Mouse (Mus musculus) CH12.LX (cell line): ENCODE results near the gene Slc6a12. TPM values are rescaled to one million over a fixed set of nuclear protein-coding genes. Genes with fewer than 3 reads are reported as not detected.

Source experiments
- DNase-seq: peaks from one replicate; pipeline ENCODE4 v3.0.0-alpha.2; 2013; ENCODE audit errors: extremely low read depth
- H3K27ac ChIP-seq: 2 replicates; pipeline ENCODE4 v1.5.1; 2012; ENCODE audit warnings: low read depth, mild to moderate bottlenecking, control low read depth, moderate library complexity; ENCODE audit not compliant: insufficient read depth
- H3K27me3 ChIP-seq: replicated peaks from 2 replicates; pipeline ENCODE3; 2012; ENCODE audit warnings: inconsistent platforms
- H3K36me3 ChIP-seq, 2 experiments: replicated peaks in 1 of 2; 2 replicates each; pipeline versions ENCODE3 to v1.6.1; 2012; ENCODE audit warnings: inconsistent platforms in 1 of 2, low read length in 1 of 2, mild to moderate bottlenecking in 1 of 2, mixed read lengths in 1 of 2, moderate library complexity in 1 of 2; ENCODE audit not compliant: control insufficient read depth in 1 of 2, insufficient read depth in 1 of 2
- H3K4me1 ChIP-seq, 2 experiments: 2 replicates each; pipeline ENCODE4 v1.6.1; 2012; ENCODE audit warnings: inconsistent platforms in 1 of 2, moderate library complexity in 1 of 2; ENCODE audit not compliant: insufficient read depth in 2 of 2, control insufficient read depth in 1 of 2
- H3K4me2 ChIP-seq: 2 replicates; pipeline ENCODE4 v1.6.1; 2012; ENCODE audit warnings: low read depth, mild to moderate bottlenecking, control low read depth; ENCODE audit not compliant: poor library complexity, insufficient read depth, severe bottlenecking
- H3K4me3 ChIP-seq, 3 experiments: fragments of 150-350 bp in 1 of 3; sonication (generic) in 1 of 3; replicated peaks in 1 of 3; 2 replicates each; pipeline versions ENCODE3 to v1.5.1; 2011 to 2012; ENCODE audit warnings: low read depth in 2 of 3, low read length in 2 of 3, mild to moderate bottlenecking in 2 of 3, moderate library complexity in 2 of 3, control low read depth in 1 of 3, improper control_type of control experiment in 1 of 3, inconsistent platforms in 1 of 3, mixed read lengths in 1 of 3; ENCODE audit not compliant: poor library complexity in 1 of 3
- H3K79me2 ChIP-seq: replicated peaks from 2 replicates; pipeline ENCODE4 v1.6.1; 2012; ENCODE audit warnings: mild to moderate bottlenecking, moderate library complexity; ENCODE audit not compliant: control insufficient read depth, poor library complexity, insufficient read depth, severe bottlenecking; ENCODE audit errors: extremely low read depth
- H3K9ac ChIP-seq: 2 replicates; pipeline ENCODE4 v1.6.1; 2012; ENCODE audit warnings: low read depth, mild to moderate bottlenecking, control low read depth, moderate library complexity; ENCODE audit not compliant: insufficient read depth
- H3K9me3 ChIP-seq: replicated peaks from 2 replicates; pipeline ENCODE3; 2012; ENCODE audit warnings: low read length, inconsistent platforms, mixed read lengths
- CHD1 ChIP-seq: IDR thresholded peaks from 2 replicates; pipeline ENCODE4 v1.6.1; 2012; ENCODE audit warnings: low read depth, low read length, improper control_type of control experiment, inconsistent platforms
- CHD2 ChIP-seq: IDR thresholded peaks from 2 replicates; pipeline ENCODE4 v1.6.1; 2011; ENCODE audit warnings: low read length, improper control_type of control experiment
- CTCF ChIP-seq, 2 experiments: IDR thresholded peaks in 1 of 2; conservative IDR thresholded peaks in 1 of 2; 2 replicates each; pipeline ENCODE4 v1.5.1; 2011 to 2012; ENCODE audit warnings: low read depth in 2 of 2, low read length in 2 of 2, improper control_type of control experiment in 1 of 2, inconsistent platforms in 1 of 2, mild to moderate bottlenecking in 1 of 2, moderate library complexity in 1 of 2
- EP300 ChIP-seq: IDR thresholded peaks from 2 replicates; pipeline ENCODE4 v1.6.1; 2011; ENCODE audit warnings: low read length, improper control_type of control experiment
- IRF4 ChIP-seq: IDR thresholded peaks from 2 replicates; pipeline ENCODE4 v1.6.1; 2014; ENCODE audit warnings: low read depth, mild to moderate bottlenecking, inconsistent platforms, low read length, improper control_type of control experiment
- MAZ ChIP-seq: IDR thresholded peaks from 2 replicates; pipeline ENCODE4 v1.6.1; 2012; ENCODE audit warnings: low read depth, mild to moderate bottlenecking, inconsistent platforms, low read length, improper control_type of control experiment, moderate library complexity
- MEF2A ChIP-seq: IDR thresholded peaks from 2 replicates; pipeline ENCODE4 v1.6.1; 2014; ENCODE audit warnings: low read depth, mild to moderate bottlenecking, inconsistent platforms, low read length, improper control_type of control experiment, borderline replicate concordance
- MXI1 ChIP-seq: IDR thresholded peaks from 2 replicates; pipeline ENCODE4 v1.6.1; 2011; ENCODE audit warnings: mild to moderate bottlenecking, low read depth, low read length, improper control_type of control experiment
- NELFE ChIP-seq: IDR thresholded peaks from 2 replicates; pipeline ENCODE4 v1.6.1; 2011; ENCODE audit warnings: low read depth, low read length, improper control_type of control experiment
- NRF1 ChIP-seq: IDR thresholded peaks from 2 replicates; pipeline ENCODE4 v1.6.1; 2014; ENCODE audit warnings: low read depth, mild to moderate bottlenecking, inconsistent platforms, low read length, improper control_type of control experiment, moderate library complexity
- PAX5 ChIP-seq: IDR thresholded peaks from 2 replicates; pipeline ENCODE4 v1.6.1; 2012; ENCODE audit warnings: low read length, inconsistent platforms, mixed read lengths
- POLR2A ChIP-seq: IDR thresholded peaks from 2 replicates; pipeline ENCODE4 v1.6.1; 2011; ENCODE audit warnings: low read depth, mild to moderate bottlenecking, improper control_type of control experiment, low read length
- RCOR1 ChIP-seq: conservative IDR thresholded peaks from 2 replicates; pipeline ENCODE4 v1.6.1; 2012; ENCODE audit warnings: low read depth, mild to moderate bottlenecking, inconsistent platforms, low read length, improper control_type of control experiment
- TBP ChIP-seq: conservative IDR thresholded peaks from 2 replicates; pipeline ENCODE4 v1.6.1; 2011; ENCODE audit warnings: low read depth, low read length, improper control_type of control experiment
- TCF12 ChIP-seq: IDR thresholded peaks from 2 replicates; pipeline ENCODE4 v1.6.1; 2014; ENCODE audit warnings: low read depth, mild to moderate bottlenecking, inconsistent platforms, low read length, improper control_type of control experiment
- dilution Hi-C: fragments of 300-500 bp; cut with MboI; formaldehyde crosslinking; loops from 2 replicates; pipeline ENCODE4 v1.14.3; 2020; ENCODE audit warnings: low sequenced_read_pairs; ENCODE audit not compliant: extremely low pct_unique_long_range_greater_than_20kb, extremely low pct_ligation_motif_present
- in situ Hi-C: fragments of 300-500 bp; cut with MboI; formaldehyde crosslinking; loops from 3 replicates; pipeline ENCODE4 v1.14.3; 2019; ENCODE audit warnings: low sequenced_read_pairs, low pct_ligation_motif_present, low pct_unique_long_range_greater_than_20kb, mixed read lengths
- polyA plus RNA-seq: library from polyadenylated mRNA; unstranded; fragments of >175 nt; gene quantifications from 2 replicates; pipeline ENCODE4 v1.2.1, GENCODE M21; 2012; ENCODE audit warnings: low read depth; ENCODE audit not compliant: insufficient read length
- total RNA-seq, 2 experiments: library from RNA; depleted of rRNA; stranded (reverse); fragments of 300-350 nt in 1 of 2; fragments of >200 nt in 1 of 2; gene quantifications; 2 replicates each; pipeline ENCODE4 v1.2.3; 2012 to 2014

Slc6a12 gene
- total and polyA plus RNA-seq, 3 experiments = 0.55 to 2.5 (median 2.5) TPM

DNA sequence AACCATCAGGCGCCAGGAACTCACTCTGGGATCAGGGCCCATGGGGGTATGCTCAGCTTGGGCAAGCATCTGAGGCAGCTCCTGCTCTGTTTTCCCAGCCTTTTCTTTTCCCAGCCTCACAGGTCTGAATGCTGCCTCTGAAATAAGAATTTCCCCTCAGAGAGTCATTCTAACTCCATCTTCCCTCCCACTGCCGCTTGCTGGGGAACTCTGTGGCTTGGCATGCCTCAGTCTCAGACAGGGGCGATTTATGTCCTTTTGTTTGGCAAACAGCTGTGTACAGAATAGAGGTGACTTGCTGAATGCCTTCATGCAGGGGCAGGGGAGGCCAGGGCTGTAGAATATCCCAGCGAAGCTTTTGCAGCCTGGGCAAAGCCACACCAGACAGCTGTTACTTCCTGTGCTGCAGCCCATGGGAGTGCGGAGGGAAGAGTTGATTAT, 64.7 kb downstream of the Slc6a12 start:
- H3K27ac ChIP-seq = no peak overlapping the region
- TF ChIP-seq PAX5 (no peak), NRF1 (no peak), TCF12 (no peak), RCOR1 (no peak)
- TF ChIP-seq, all 38 proteins: peak for 0
- Histone ChIP-seq H3K9ac (no peak overlapping the region), H3K4me1 (no peaks in the 10 kb centered on the region), H3K36me3 (no peaks in the 10 kb centered on the region), H3K4me3 (no peak overlapping the region), H3K79me2 (no peaks in the 10 kb centered on the region), H3K4me2 (no peak overlapping the region), H3K9me3 (no peaks in the 10 kb centered on the region), H3K27me3 (peaks cover 94% of the 10 kb centered on the region)
- no peak for DNase-seq
- dilution Hi-C loops = no loop called here
- in situ Hi-C loops = loop anchor here (25.0 kb wide), 1 partner anchor 105 kb away; no protein-coding TSS in a partner anchor

DNA sequence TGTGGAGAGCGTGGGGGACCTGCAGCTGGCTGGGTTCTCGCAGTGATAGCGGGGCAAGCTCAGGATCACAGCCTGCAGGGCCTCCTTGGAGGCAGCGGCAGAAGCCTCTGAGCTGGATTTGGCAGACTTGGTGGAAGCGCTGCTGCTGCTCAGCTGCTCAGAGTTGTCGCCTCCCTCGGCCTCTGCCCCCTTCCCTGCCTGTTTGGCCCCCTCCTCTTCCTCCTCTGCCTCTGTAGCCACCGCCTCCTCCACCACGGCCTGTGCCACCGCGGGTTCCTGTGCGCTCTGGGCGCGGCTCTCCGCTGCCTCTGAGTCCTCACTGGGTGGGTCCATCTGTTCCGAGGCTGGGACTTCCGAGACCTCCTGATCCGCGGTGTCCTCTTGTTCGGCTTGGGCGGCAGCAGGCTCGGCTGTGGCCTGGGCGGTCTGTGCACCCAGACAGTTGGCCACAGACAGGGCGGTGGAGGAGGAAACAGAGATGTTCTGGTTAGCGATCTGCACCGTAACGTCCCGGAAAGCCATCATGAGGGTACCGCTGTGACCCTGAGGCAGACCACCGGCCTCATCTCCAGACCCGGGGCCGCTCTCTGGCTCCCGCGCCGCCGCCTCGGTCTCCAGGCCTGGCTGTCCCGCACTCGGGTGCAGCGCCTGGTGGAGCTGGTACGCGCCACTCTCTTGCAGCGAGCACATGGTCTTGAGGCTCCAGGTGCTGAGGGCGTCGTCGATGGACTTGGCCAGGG, 69.9 kb downstream of the Slc6a12 start:
- Histone ChIP-seq H3K4me3 (no peak overlapping the region), H3K27ac (no peak overlapping the region), H3K27me3 (peaks cover 95% of the 10 kb centered on the region), H3K36me3 (no peaks in the 10 kb centered on the region), H3K4me2 (no peak overlapping the region), H3K79me2 (no peaks in the 10 kb centered on the region), H3K4me1 (no peaks in the 10 kb centered on the region), H3K9ac (no peak overlapping the region), H3K9me3 (no peaks in the 10 kb centered on the region)
- dilution Hi-C loops = no loop called here
- TF ChIP-seq POLR2A (no peak), RCOR1 (no peak), MAZ (no peak), NELFE (no peak), EP300 (no peak), MXI1 (no peak), TBP (no peak), CHD2 (no peak), CHD1 (no peak), IRF4 (no peak), MEF2A (no peak), CTCF (conservative IDR thresholded peaks at IDR 0.05 in 1 of 2, IDR thresholded peaks at IDR 0.05 in 1 of 2; ENCODE audit: low read depth in 2 of 2, low read length in 2 of 2) (no peak)
- in situ Hi-C loops = loop anchor here (25.0 kb wide), 1 partner anchor 100 kb away; no protein-coding TSS in a partner anchor
- no peak for DNase-seq

Other genes with a start within 250 kb of the Slc6a12 start
- gene Mical3, start 212.1 kb upstream of the Slc6a12 start, total RNA-seq (2012; rRNA removed) = 22.1 and 26.8 TPM in 2 replicates
- gene Mical3, start 212.1 kb upstream of the Slc6a12 start, total RNA-seq (2014; rRNA removed) = 7.9 and 10.2 TPM in 2 replicates
- 56.3 and 61.3 TPM in 2 replicates for gene Mical3, start 212.1 kb upstream of the Slc6a12 start, polyA plus RNA-seq
- 3.3 TPM in 2 replicates for gene Pex26, start 159.4 kb upstream of the Slc6a12 start, total RNA-seq (2012; rRNA removed)
- gene Pex26, start 159.4 kb upstream of the Slc6a12 start, total RNA-seq (2014; rRNA removed) = 2.6 and 2.8 TPM in 2 replicates
- 3.2 and 3.9 TPM in 2 replicates for gene Pex26, start 159.4 kb upstream of the Slc6a12 start, polyA plus RNA-seq
- gene Tuba8, start 132.4 kb upstream of the Slc6a12 start, total RNA-seq (2012; rRNA removed) = not detected in 2 replicates
- not detected in 2 replicates for gene Tuba8, start 132.4 kb upstream of the Slc6a12 start, total RNA-seq (2014; rRNA removed)
- gene Tuba8, start 132.4 kb upstream of the Slc6a12 start, polyA plus RNA-seq = not detected in 2 replicates
- gene Usp18, start 97.2 kb upstream of the Slc6a12 start, total RNA-seq (2012; rRNA removed) = 1.3 TPM in 2 replicates
- 0.36 and 0.63 TPM in 2 replicates for gene Usp18, start 97.2 kb upstream of the Slc6a12 start, total RNA-seq (2014; rRNA removed)
- 1.3 and 1.5 TPM in 2 replicates for gene Usp18, start 97.2 kb upstream of the Slc6a12 start, polyA plus RNA-seq
- 9.6 and 12.3 TPM in 2 replicates for gene Slc6a13, start 42.8 kb upstream of the Slc6a12 start, total RNA-seq (2012; rRNA removed)
- 12.7 and 15.4 TPM in 2 replicates for gene Slc6a13, start 42.8 kb upstream of the Slc6a12 start, total RNA-seq (2014; rRNA removed)
- 17.4 and 21.5 TPM in 2 replicates for gene Slc6a13, start 42.8 kb upstream of the Slc6a12 start, polyA plus RNA-seq
- not detected in 2 replicates for gene Iqsec3, start 130.6 kb downstream of the Slc6a12 start, total RNA-seq (2012; rRNA removed)
- not detected in 2 replicates for gene Iqsec3, start 130.6 kb downstream of the Slc6a12 start, total RNA-seq (2014; rRNA removed)
- not detected in 2 replicates for gene Iqsec3, start 130.6 kb downstream of the Slc6a12 start, polyA plus RNA-seq